Mouse (Mus musculus): ENCODE data around the gene Racgap1. TPM values are rescaled to one million over a fixed set of nuclear protein-coding genes. Genes with fewer than 3 reads are reported as not detected.

Gene Racgap1
- polyA plus RNA-seq, 1 experiment from 2014 or later, result 182 TPM

DNA sequence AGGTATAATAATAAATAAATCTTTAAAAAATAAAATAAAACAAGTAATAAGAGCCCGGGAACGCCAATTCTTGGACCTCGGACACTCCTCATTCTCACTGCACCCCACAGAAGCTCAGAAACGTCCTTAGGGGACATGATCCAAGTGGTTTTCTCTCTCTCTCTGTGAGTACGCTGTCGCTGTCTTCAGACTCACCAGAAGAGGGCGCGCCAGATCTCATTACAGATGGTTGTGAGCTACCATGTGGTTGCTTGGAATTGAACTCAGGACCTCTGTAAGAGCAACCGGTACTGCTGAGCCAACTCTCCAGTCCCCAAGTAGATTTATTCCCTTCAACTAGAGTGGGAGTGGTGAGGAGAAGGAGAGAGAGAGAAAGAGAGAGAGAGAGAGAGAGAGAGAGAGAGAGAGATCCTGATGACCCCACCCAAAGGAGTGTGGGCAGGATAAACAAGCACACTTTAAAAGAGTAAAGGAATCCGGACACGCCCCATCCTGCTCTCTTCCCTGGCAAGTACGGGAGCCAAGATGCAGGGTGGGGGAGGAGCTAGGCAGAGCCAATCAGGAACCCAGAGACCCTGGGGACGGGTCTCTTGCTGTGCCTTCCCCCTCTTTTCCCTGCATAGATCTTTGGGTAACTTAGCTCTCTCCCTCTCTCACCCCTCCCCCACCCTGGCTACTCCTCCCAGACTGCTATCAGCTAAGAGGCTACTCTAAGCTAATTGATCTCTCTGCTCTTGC is 26.8 kb upstream of the Racgap1 start:
- Histone ChIP-seq H3K4me1 (peaks cover 26% of the 10 kb centered on the region), H3K4me2 (no peak overlapping the region), H3K27me3 (peaks cover 7% of the 10 kb centered on the region; the same call in 1 of the 2 replicates), H3K9ac (no peak overlapping the region), H3K27ac (no peak overlapping the region), H3K4me3 (no peak overlapping the region), H3K36me3 (ENCODE audit: poor library complexity, severe bottlenecking) (no peaks in the 10 kb centered on the region), H3K9me3 (replicated peaks) (0 out of 2 replicates have a peak, but pooled peaks cover 2% of the 10 kb centered on the region)
- WGBS, result 15% methylated on average over 13 of the region's 13 CpGs
- ATAC-seq, result 0 out of 2 replicates have a peak, but pooled peaks have one; percentile 27

DNA sequence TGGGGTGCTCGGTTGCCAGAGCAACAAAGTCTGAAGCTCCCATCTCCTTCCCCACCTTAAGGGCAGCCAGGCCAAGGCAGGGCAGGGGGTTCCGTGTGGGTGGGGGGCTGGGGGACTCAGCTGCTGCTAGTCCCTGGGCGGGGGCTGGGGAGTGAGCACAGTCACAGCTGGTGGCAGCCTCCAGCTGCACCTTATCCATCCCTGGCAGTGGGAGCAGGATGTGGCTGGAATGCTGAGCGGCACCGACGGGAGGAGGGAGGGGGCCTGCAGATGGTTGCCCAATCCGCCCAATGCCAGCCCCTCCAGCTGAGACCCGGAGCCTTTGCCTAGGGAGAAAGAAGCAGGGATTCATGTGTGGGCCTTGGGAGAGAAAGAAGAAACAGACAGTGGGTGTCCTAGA is 25.6 kb upstream of the Racgap1 start:
- H3K27ac ChIP-seq, result peak overlapping the region; percentile 73
- no peaks in the 10 kb centered on the region for H3K36me3 ChIP-seq (ENCODE audit: poor library complexity, severe bottlenecking)
- WGBS, result 22% methylated on average over 8 of the region's 8 CpGs
- no peak overlapping the region for H3K9ac ChIP-seq
- peaks cover 17% of the 10 kb centered on the region for H3K27me3 ChIP-seq
- peaks cover 30% of the 10 kb centered on the region for H3K4me1 ChIP-seq
- no peaks in the 10 kb centered on the region for H3K9me3 ChIP-seq (replicated peaks)
- H3K4me3 ChIP-seq, result no peak overlapping the region
- peak; percentile 76 for ATAC-seq
- peak overlapping the region; percentile 19; the same call in 1 of the 2 replicates for H3K4me2 ChIP-seq

DNA sequence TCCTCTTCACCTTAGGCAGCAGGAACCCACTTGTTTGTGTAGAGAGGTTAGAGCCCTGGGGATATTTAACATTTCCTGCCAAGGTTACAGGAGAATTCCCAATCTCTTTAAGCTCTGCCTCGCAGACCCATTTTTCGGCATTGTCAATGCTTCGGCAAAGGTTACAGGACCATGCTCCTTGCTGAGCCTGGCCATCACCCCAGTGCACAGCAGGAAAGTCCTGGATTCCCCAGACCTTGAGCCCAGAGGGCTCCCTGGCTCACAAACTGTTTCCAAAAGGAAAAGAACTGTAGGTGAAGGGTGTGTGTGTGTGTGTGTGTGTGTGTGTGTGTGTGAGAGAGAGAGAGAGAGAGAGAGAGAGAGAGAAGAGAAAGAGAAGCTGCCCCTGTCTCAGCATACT is 23.4 kb upstream of the Racgap1 start:
- Histone ChIP-seq H3K9me3 (replicated peaks) (no peaks in the 10 kb centered on the region), H3K9ac (no peak overlapping the region), H3K27ac (no peak overlapping the region), H3K27me3 (peaks cover 27% of the 10 kb centered on the region), H3K4me2 (no peak overlapping the region), H3K4me3 (no peak overlapping the region), H3K36me3 (ENCODE audit: poor library complexity, severe bottlenecking) (no peaks in the 10 kb centered on the region), H3K4me1 (peaks cover 42% of the 10 kb centered on the region)
- no peak for ATAC-seq
- 81% methylated on average over 3 of the region's 3 CpGs for WGBS

DNA sequence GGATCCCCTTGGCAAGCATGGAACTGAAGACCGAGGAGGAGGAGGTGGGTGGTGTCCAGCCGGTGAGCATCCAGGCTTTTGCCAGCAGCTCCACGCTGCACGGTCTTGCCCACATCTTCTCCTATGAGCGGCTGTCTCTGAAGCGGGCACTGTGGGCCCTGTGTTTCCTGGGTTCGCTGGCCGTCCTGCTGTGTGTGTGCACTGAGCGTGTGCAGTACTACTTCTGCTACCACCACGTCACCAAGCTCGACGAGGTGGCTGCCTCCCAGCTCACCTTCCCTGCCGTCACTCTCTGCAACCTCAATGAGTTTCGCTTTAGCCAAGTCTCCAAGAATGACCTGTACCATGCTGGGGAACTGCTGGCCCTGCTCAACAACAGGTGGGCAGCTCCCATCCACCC is 20.3 kb upstream of the Racgap1 start:
- no peak for ATAC-seq
- peak overlapping the region; percentile 73 for H3K4me3 ChIP-seq

DNA sequence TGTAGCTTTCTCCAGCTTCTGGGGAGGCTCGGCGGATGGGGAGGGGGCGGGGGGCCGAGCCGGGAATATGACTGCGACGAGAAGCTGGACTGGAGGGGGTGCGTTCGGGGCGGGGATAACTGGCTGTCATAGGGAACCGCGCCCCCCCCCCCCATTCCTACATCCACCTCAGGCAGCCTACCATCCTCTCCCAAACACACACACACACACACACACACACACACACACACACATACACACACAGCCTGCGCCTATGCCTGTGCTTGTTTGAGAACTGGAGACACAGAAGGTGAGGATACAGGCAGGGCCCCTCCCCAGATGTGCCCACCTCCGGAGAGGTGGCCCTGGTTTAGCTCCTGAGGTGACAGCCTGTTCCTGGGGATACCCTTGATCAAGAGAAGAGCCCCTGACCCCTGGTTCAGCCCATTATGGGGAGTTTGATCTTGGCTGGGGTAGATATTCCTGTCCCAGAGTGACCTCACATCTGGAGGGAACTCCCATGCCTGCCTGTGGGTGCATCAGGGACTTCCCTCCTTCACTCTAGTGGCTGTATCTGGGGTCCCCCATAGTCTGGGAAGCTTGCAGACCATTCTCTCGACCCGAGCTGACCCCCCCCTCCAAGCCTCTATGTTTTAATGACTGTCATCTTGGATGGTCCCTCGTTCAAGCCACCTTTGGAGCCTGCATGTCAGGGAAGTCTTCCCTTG is 19.7 kb upstream of the Racgap1 start:
- Histone ChIP-seq H3K4me1 (peaks cover 43% of the 10 kb centered on the region), H3K9me3 (replicated peaks) (no peaks in the 10 kb centered on the region), H3K9ac (peak overlapping the region; percentile 88), H3K27ac (peak overlapping the region; percentile 78), H3K36me3 (ENCODE audit: poor library complexity, severe bottlenecking) (no peaks in the 10 kb centered on the region), H3K4me2 (peak overlapping the region; percentile 91), H3K4me3 (peak overlapping the region; percentile 73), H3K27me3 (peaks cover 33% of the 10 kb centered on the region)
- peak; percentile 26; the same call in 1 of the 2 replicates for ATAC-seq
- WGBS, result 19% methylated on average over 9 of the region's 17 CpGs

More for the DNA sequence above, 20.3 kb upstream of the Racgap1 start:
- peak overlapping the region; percentile 91 for H3K4me2 ChIP-seq
- no peaks in the 10 kb centered on the region for H3K36me3 ChIP-seq (ENCODE audit: poor library complexity, severe bottlenecking)
- no peak overlapping the region for H3K9ac ChIP-seq
- H3K9me3 ChIP-seq (replicated peaks), result no peaks in the 10 kb centered on the region
- peaks cover 42% of the 10 kb centered on the region for H3K4me1 ChIP-seq
- H3K27me3 ChIP-seq, result peaks cover 27% of the 10 kb centered on the region
- WGBS, result 76% methylated on average over 14 of the region's 14 CpGs
- H3K27ac ChIP-seq, result no peak overlapping the region

DNA sequence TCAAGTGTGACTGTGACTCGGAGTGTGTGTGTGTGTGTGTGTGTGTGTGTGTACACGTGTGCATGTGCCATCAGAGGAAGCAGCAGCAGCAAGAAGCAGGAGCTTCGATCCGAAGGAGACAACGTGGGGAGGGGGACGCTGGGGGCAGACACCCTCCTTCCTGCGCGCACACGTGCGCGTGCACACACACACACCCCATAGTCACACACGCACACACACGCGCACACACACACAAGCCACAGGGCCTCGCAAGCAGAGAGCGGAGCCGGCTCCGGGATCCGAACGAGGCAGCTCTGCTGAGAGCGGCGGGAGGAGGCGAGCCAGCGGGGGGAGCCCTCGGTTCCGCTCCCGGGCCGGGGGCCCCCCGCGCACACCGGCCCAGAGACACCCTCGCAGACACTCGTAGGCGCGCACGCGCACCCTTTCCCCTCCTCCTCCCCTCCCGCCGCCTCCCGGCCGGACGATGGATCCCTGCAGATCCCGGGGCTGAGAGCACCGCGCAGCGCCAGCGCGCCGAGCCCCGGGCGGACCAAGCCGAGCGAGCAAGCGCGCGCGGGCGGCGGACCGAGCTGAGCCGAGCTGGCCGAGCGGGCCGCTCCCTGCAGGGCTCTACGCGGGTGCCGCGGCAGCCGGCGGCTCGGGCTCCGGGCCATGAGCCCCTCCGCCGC is 18.8 kb upstream of the Racgap1 start, which contains the start of gene Asic1:
Gene Asic1, plus strand, starts transcription at position 215 of the 668 bp plus-strand sequence.
- peaks cover 41% of the 10 kb centered on the region for H3K27me3 ChIP-seq
- ATAC-seq, result peak; percentile 67
- WGBS, result under 1% methylated on average over 62 of the region's 74 CpGs
- H3K9ac ChIP-seq, result peak within 1 kb of the TSS; percentile 88
- no peaks in the 10 kb centered on the region for H3K9me3 ChIP-seq (replicated peaks)
- peak within 1 kb of the TSS; percentile 78 for H3K27ac ChIP-seq
- H3K4me1 ChIP-seq, result peaks cover 47% of the 10 kb centered on the region
- no peaks in the 10 kb centered on the region for H3K36me3 ChIP-seq (ENCODE audit: poor library complexity, severe bottlenecking)
- peak within 1 kb of the TSS; percentile 91 for H3K4me2 ChIP-seq
- peak within 1 kb of the TSS; percentile 73 for H3K4me3 ChIP-seq

- Histone ChIP-seq H3K4me3 (peak overlapping the region; percentile 73), H3K36me3 (ENCODE audit: poor library complexity, severe bottlenecking) (no peaks in the 10 kb centered on the region), H3K9ac (peak overlapping the region; percentile 88; the same call in 1 of the 2 replicates), H3K27me3 (peaks cover 44% of the 10 kb centered on the region), H3K27ac (peak overlapping the region; percentile 78), H3K4me1 (peaks cover 56% of the 10 kb centered on the region), H3K9me3 (replicated peaks) (no peaks in the 10 kb centered on the region), H3K4me2 (peak overlapping the region; percentile 91)
- 0 out of 2 replicates have a peak, but pooled peaks have one; percentile 13 for ATAC-seq
- WGBS, result 0% methylated on average over 1 of the region's 1 CpGs
These were observed 17.9 kb upstream of the Racgap1 start for GRCm38 (mm10) chr15:99669392-99669791.

- Histone ChIP-seq H3K27ac (peak overlapping the region; percentile 78), H3K4me3 (0 out of 2 replicates have a peak overlapping the region, but pooled peaks have one; percentile 73), H3K27me3 (peaks cover 44% of the 10 kb centered on the region), H3K4me2 (peak overlapping the region; percentile 91), H3K4me1 (peaks cover 61% of the 10 kb centered on the region), H3K9me3 (replicated peaks) (no peaks in the 10 kb centered on the region), H3K9ac (no peak overlapping the region), H3K36me3 (ENCODE audit: poor library complexity, severe bottlenecking) (no peaks in the 10 kb centered on the region)
- 1% methylated on average over 12 of the region's 12 CpGs for WGBS
- 0 out of 2 replicates have a peak, but pooled peaks have one; percentile 17 for ATAC-seq
These were observed 17.4 kb upstream of the Racgap1 start for GRCm38 (mm10) chr15:99668881-99669280.

- Histone ChIP-seq H3K27me3 (peaks cover 34% of the 10 kb centered on the region), H3K36me3 (ENCODE audit: poor library complexity, severe bottlenecking) (no peaks in the 10 kb centered on the region), H3K4me3 (no peak overlapping the region), H3K27ac (no peak overlapping the region), H3K9ac (no peak overlapping the region), H3K4me1 (peaks cover 63% of the 10 kb centered on the region), H3K4me2 (no peak overlapping the region), H3K9me3 (replicated peaks) (no peaks in the 10 kb centered on the region)
- WGBS, result 94% methylated on average over 2 of the region's 2 CpGs
- no peak for ATAC-seq
These were observed 16.1 kb upstream of the Racgap1 start for GRCm38 (mm10) chr15:99667544-99667943.

DNA sequence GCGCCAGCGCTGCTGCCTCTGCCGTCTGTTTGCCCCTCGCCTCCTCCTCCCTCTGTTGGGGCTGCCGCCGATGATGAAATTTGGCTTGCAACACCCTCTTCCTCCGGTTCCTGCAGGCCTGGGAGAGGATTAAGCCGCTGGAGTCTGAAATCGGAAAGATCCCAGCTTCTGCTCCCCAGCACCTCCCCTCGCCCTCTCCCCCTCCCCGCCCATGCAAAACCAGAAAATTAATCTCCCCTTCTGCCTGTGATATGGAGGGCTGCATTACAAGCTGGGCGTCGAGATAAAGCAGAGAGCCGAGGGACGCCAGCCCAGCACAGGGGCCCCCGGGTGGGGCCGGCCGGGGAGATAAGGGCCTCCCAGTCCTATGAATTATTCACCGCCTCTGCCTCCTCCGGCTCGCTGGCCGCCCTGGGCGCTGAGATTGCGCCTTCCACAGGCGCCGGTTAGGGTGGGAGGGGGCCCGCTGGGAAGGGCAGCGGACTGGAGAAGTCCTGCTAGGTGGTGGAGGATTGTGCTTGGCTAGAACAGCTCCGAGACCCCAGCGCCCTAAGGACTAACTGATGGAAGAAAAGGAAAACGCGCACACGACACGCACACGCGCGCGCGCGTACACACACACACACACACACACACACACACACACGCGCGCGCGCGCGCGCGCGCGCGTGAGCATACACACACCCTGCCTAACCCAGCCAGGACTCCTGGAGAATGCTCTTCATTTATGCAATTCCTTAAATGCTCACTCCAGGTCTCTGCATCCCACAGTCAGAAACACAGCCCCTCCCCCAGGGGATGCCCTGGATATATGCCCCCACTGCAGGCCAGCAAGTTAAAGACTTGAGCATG is 13.4 kb upstream of the Racgap1 start:
- H3K9me3 ChIP-seq (replicated peaks), result no peaks in the 10 kb centered on the region
- ATAC-seq, result peak; percentile 72
- H3K36me3 ChIP-seq (ENCODE audit: poor library complexity, severe bottlenecking), result no peaks in the 10 kb centered on the region
- H3K4me3 ChIP-seq, result peak overlapping the region; percentile 42
- H3K9ac ChIP-seq, result peak overlapping the region; percentile 66
- H3K27me3 ChIP-seq, result peaks cover 21% of the 10 kb centered on the region
- WGBS, result under 1% methylated on average over 33 of the region's 52 CpGs
- H3K27ac ChIP-seq, result peak overlapping the region; percentile 84
- H3K4me1 ChIP-seq, result peaks cover 50% of the 10 kb centered on the region
- H3K4me2 ChIP-seq, result peak overlapping the region; percentile 73
